Mouse (Mus musculus) limb, embryonic 12.5 days (tissue): ENCODE data around the gene Fgr. TPM values are rescaled to one million over a fixed set of nuclear protein-coding genes. Genes with fewer than 3 reads are reported as not detected.

ENCODE experiments used
- ATAC-seq: fragments of 200-750 bp; cut with Nextera tagmentation; 2 replicates; pipeline ENCODE4 v1.8.0; 2017; ENCODE audit warnings: low read depth, moderate TSS enrichment; ENCODE audit not compliant: insufficient number of reproducible peaks, insufficient read depth, low FRiP score, low TSS enrichment
- H3K27ac ChIP-seq: fragments of 300-500 bp; sonication (generic); 2 replicates; pipeline ENCODE4 v1.5.1; 2016; ENCODE audit warnings: mild to moderate bottlenecking, moderate library complexity
- H3K27me3 ChIP-seq: fragments of 300-500 bp; sonication (generic); 2 replicates; pipeline ENCODE4 v1.6.1; 2016; ENCODE audit warnings: mild to moderate bottlenecking, moderate library complexity
- H3K36me3 ChIP-seq: fragments of 300-500 bp; sonication (generic); 2 replicates; pipeline ENCODE4 v1.6.1; 2016; ENCODE audit warnings: mild to moderate bottlenecking, moderate library complexity
- H3K4me1 ChIP-seq: fragments of 300-500 bp; sonication (generic); replicated peaks from 2 replicates; pipeline ENCODE4 v1.6.1; 2016
- H3K4me2 ChIP-seq: fragments of 300-500 bp; sonication (generic); 2 replicates; pipeline ENCODE4 v1.6.1; 2016; ENCODE audit warnings: mild to moderate bottlenecking, moderate library complexity
- H3K4me3 ChIP-seq: fragments of 300-500 bp; sonication (generic); replicated peaks from 2 replicates; pipeline ENCODE4 v1.5.1; 2016; ENCODE audit warnings: mild to moderate bottlenecking
- H3K9ac ChIP-seq: fragments of 300-500 bp; sonication (generic); replicated peaks from 2 replicates; pipeline ENCODE4 v1.6.1; 2016; ENCODE audit warnings: mild to moderate bottlenecking, moderate library complexity
- H3K9me3 ChIP-seq: fragments of 300-500 bp; sonication (generic); 2 replicates; pipeline ENCODE4 v1.6.1; 2016; ENCODE audit warnings: mild to moderate bottlenecking, moderate library complexity
- WGBS: fragments of 180-500 bp; shearing (Covaris S2); methylation state at CpG from one replicate; pipeline ENCODE4 v1.1.7; 2016; 5-methylcytosine and 5-hydroxymethylcytosine counted together
- polyA plus RNA-seq: library from polyadenylated mRNA; unstranded; fragments of >200 nt; fragmentation: Nextera tagmentation; extraction: Ambion mirVana; gene quantifications from 2 replicates; pipeline ENCODE4 v1.2.1, GENCODE M21; 2016

Fgr gene
- polyA plus RNA-seq, 1 experiment from 2014 or later = 0.26 TPM

DNA sequence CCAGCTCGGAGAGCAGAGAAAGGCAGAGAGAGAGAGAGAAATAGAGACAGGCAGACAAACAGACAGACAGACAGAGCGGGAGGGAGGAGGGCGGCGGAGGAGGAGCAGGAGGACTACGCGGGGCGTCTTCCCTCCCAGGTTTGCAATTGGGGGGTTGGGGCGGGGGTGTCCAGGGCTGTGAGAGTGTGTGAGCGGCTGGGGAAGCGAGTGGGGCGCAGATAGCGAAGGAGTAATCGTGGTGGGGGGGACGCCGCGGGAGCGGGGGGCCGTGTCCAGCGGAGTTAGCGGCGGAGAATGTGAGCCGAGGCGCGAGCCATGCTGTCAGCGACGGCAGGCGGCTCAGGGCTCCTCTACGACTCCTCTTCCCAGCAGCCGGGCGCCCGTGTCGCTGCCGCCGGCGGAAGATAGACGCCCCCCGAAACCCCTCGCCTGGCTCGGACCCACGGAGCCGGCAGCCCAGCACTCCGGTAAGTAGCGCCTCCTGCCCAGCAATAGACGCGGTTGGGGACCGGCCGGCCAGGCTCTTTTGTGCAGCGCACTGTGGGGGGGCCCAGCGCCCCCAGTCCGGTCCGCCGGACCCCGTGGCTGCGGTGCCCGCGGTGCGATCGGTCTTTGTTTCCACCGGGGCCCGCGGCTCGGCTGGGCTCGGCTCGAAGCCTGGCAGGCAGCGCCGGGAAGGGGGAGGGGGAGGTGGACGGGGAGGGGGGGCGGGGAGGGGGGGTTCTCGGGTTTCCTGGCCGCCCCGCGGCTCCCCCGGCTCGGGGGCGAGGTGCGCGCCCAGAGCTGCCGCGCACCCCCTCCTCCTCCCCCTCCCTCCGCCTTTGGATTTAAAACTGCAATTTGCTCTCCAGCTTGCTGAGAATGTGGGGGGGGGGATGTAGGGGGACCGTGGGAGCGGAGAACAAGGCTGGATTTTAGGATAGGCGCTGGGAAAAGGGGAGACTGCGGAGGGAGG is 38.2 kb downstream of the Fgr start:
- H3K9ac ChIP-seq = peak overlapping the region; percentile 98
- H3K4me2 ChIP-seq = peak overlapping the region; percentile 97
- no peaks in the 10 kb centered on the region for H3K9me3 ChIP-seq
- WGBS = under 1% methylated on average over 69 of the region's 84 CpGs
- peaks cover 11% of the 10 kb centered on the region for H3K27me3 ChIP-seq
- ATAC-seq = no peak
- H3K4me1 ChIP-seq = peaks cover 66% of the 10 kb centered on the region
- peak overlapping the region; percentile 98 for H3K27ac ChIP-seq
- peaks cover 11% of the 10 kb centered on the region; the same call in 1 of the 2 replicates for H3K36me3 ChIP-seq
- H3K4me3 ChIP-seq = peak overlapping the region; percentile 96

DNA sequence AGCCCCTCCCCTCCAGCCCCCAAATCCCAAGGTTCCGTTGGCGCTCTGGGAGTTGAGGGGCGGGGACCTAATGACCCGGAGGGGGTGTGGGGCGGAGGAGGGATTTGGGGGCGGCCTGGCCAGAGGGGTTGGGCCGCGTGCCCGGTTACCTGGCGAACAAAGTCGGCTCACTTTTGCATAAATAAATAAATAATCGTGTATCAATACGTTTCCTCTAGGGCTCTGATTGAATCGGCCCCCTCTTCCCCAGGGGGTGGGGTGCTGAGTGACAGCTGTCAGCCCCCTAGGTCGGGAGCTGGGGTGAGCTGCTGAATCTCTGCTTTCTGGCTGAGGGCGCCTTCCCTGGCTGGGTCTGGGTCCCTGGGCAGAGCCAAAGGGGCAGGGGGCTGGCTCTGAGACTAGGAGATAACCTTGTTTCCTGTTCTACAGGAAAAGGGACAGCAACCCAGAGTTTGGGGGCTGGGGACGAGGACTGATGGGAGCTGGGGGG is 38.9 kb downstream of the Fgr start:
- Histone ChIP-seq H3K27me3 (peaks cover 11% of the 10 kb centered on the region), H3K27ac (peak overlapping the region; percentile 98), H3K4me2 (peak overlapping the region; percentile 97), H3K4me1 (peaks cover 71% of the 10 kb centered on the region), H3K9me3 (no peaks in the 10 kb centered on the region), H3K36me3 (peaks cover 11% of the 10 kb centered on the region; the same call in 1 of the 2 replicates), H3K4me3 (peak overlapping the region; percentile 96), H3K9ac (peak overlapping the region; percentile 98)
- no peak for ATAC-seq
- WGBS = under 1% methylated on average over 17 of the region's 17 CpGs

DNA sequence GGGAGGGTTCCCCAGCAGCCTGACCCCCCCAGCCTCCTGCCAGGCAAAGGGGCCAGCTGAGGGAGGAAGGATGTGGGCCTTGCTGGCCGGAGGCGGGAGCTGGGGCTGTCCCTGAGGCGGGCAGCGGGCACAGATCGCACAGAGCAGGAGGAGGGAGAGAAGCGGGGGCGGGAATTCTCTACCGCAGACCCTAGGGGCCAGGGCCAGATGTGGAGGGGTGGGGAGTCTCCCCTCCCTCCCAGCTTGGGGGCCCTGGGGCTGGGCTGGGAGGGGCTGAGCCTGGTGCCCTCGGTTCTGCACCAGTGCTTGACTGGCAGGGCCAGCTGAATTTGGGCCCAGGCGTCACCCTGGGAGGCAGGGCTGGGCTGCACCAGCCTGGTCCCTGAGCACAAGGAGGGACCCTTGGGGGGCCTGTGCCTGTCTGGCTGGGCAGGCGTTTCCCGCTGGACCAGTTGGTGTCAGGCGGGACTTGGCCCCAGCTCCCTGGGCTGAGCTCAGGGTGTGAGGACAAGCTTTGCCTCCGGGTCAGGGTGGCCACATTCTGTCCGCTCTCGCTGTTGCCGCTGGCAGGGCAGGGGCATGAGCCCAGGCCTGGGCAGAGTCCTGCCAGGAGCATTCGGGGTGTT is 39.5 kb downstream of the Fgr start:
- Histone ChIP-seq H3K4me2 (peak overlapping the region; percentile 97), H3K36me3 (peaks cover 13% of the 10 kb centered on the region; the same call in 1 of the 2 replicates), H3K27me3 (peaks cover 11% of the 10 kb centered on the region), H3K27ac (peak overlapping the region; percentile 98), H3K4me1 (peaks cover 72% of the 10 kb centered on the region), H3K9me3 (no peaks in the 10 kb centered on the region), H3K9ac (peak overlapping the region; percentile 98), H3K4me3 (peak overlapping the region; percentile 96)
- ATAC-seq = peak; percentile 30
- WGBS = 3% methylated on average over 16 of the region's 18 CpGs

DNA sequence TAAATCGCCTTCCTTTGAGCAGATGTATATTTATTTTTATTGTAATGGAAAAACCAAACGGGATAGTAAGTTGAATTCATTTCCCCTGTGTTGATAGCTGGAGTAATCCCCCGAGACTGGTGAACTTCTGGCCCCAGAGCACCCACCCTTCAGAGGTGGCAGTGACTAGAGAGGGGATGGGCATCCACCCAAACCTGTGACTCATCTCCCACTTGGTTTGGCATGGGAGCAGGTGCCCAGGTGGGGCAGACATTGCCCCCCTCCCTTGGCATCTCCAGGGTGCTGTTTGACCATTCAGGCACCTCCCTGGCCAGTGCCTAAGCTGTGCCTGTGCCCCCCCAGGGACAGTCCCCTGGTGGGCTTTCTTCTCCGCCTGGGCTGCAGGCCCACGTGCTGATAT is 40.2 kb downstream of the Fgr start:
- H3K27me3 ChIP-seq = peaks cover 11% of the 10 kb centered on the region
- H3K4me3 ChIP-seq = peak overlapping the region; percentile 96
- H3K36me3 ChIP-seq = peaks cover 17% of the 10 kb centered on the region; the same call in 1 of the 2 replicates
- 24% methylated on average over 5 of the region's 5 CpGs for WGBS
- peak overlapping the region; percentile 98; the same call in 1 of the 2 replicates for H3K27ac ChIP-seq
- H3K4me2 ChIP-seq = peak overlapping the region; percentile 97
- peaks cover 77% of the 10 kb centered on the region for H3K4me1 ChIP-seq
- ATAC-seq = no peak
- H3K9ac ChIP-seq = peak overlapping the region; percentile 98; the same call in 1 of the 2 replicates
- no peaks in the 10 kb centered on the region for H3K9me3 ChIP-seq

DNA sequence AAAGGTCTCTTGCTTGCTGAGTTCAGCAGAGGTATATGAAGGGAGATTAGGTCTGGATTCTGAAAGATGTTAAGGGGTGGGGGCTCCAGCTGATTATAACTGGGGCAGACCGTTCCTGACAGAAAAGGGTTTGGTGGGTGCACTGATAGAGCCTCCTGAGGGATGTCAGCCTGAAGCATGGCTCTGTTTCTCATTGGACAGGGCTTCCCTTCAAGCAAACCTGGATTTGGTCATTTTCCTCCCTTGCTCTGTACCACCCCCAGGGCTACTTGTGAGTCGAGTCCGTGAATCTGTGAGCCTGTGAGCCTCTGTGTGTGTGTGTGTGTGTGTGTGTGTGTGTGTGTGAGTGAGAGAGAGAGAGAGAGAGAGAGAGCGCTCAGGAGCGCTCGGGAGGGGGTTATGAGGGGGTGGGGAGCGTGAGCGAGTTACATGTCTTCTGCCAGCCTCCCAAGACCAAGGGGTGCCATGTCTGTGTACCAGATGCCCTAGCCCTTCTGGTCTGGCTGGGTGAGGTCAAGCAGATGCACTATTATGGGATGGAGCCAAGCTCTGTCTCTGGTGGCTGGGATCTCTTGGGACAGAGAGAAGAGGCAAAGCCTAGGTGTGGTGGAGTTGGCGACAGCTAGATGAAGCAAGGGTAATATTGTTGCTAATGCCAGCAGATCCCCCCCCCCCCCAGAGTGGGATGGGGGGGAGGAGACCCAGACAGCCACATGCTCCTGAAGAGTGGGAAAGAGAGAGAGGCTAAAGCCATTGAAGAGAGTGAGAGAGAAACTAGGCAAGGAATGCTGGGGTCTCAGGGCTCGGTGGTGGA is 41.2 kb downstream of the Fgr start:
- 0 out of 2 replicates have a peak overlapping the region, but pooled peaks have one; percentile 19 for H3K9ac ChIP-seq

DNA sequence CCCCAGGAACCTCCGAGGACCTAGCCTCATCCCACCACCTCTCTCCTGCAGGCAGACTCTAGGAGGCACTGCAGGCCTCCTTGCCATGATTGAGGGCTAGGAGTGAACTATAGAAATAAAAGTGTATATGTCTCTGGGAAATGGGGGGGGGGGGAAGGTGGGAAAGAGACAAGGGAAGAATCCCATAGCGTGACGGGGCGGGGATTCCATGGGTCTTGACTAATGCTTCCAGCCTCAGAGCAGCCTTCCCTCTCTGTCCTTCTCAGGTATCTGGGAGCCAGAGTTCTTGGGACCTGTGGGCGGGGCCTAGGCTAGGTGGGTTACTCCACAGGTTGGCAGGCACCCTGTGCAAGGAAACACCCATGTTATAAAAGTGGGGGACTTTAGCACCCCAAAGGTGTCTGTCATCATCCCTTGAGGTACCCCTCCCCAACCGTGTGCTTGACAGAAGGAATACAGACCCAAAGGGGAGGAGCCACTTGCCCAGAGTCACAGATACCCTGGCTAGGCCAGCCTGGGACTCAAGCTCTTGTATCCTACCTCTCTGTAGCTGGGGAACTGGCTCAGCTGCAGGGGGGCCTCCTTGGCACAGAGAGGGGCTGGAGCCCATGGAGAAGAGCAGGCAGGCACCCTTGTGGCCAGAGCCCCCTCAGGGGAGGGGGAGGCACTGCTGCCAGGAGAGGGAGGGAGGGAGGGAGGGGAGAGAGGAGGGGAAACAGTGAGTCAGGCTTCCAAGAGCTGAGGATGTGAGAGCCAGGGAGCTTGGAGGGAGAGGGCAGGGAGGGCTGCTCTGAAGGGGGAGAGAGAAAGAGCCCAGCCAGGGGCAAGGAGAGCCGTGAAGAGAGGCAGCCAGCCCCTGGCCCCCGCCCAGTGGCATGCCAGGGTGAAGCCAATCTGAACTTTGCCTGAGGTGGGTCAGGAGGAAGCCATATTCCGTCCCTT is 42.1 kb downstream of the Fgr start:
- H3K36me3 ChIP-seq = peaks cover 28% of the 10 kb centered on the region; the same call in 1 of the 2 replicates
- 39% methylated on average over 6 of the region's 9 CpGs for WGBS
- peaks cover 82% of the 10 kb centered on the region for H3K4me1 ChIP-seq
- peak overlapping the region; percentile 4; the same call in 1 of the 2 replicates for H3K4me3 ChIP-seq
- H3K9me3 ChIP-seq = no peaks in the 10 kb centered on the region
- H3K27ac ChIP-seq = peak overlapping the region; percentile 64
- ATAC-seq = no peak
- peak overlapping the region; percentile 42; the same call in 1 of the 2 replicates for H3K9ac ChIP-seq
- peak overlapping the region; percentile 97 for H3K4me2 ChIP-seq
- no peaks in the 10 kb centered on the region for H3K27me3 ChIP-seq

More for the DNA sequence above, 41.2 kb downstream of the Fgr start:
- Histone ChIP-seq H3K4me2 (peak overlapping the region; percentile 97), H3K27me3 (peaks cover 5% of the 10 kb centered on the region), H3K9me3 (no peaks in the 10 kb centered on the region), H3K4me1 (peaks cover 81% of the 10 kb centered on the region), H3K36me3 (peaks cover 26% of the 10 kb centered on the region; the same call in 1 of the 2 replicates), H3K27ac (peak overlapping the region; percentile 32), H3K4me3 (peak overlapping the region; percentile 96)
- ATAC-seq = no peak
- 29% methylated on average over 10 of the region's 10 CpGs for WGBS

DNA sequence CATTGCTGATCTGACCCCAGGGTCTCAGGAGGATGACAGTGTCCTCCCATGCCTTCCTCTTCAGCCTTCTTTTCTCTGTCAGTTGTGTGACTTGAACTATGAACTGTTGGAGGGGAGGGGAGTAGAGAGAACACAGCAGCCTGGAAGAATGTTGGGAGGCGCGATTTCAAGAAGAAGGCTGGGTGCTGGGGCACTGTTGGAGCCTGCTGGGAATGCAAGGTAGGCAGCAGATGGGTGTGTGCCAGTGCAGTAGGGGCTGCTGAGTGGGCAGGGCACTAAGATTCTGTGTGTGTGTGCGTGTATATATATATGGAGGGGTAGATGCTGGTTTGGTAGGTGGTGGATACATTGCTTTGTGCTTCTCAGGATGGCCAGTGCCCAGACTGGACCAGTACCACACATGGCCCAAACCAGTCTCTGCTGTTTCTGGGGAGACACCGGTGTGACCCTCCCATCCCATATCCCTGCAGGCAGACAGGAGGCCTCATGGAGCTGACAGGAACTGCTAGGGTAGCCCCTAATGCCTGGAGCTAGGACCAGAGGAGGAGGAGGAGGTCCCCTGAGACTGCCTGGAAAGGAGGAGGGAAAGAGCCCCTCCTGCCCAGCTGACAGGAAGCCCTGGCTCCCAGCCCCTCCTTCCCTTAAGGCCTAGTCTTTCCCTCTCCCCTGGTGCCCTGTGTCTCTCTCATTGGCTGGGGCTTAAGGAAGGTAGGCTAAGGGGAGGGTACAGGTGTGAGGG is 43.0 kb downstream of the Fgr start:
- 41% methylated on average over 4 of the region's 4 CpGs for WGBS
- Histone ChIP-seq H3K4me3 (0 out of 2 replicates have a peak overlapping the region, but pooled peaks have one; percentile 1), H3K9me3 (no peaks in the 10 kb centered on the region), H3K4me2 (peak overlapping the region; percentile 35), H3K4me1 (peaks cover 89% of the 10 kb centered on the region), H3K9ac (peak overlapping the region; percentile 42; the same call in 1 of the 2 replicates), H3K27me3 (no peaks in the 10 kb centered on the region), H3K27ac (peak overlapping the region; percentile 64; the same call in 1 of the 2 replicates), H3K36me3 (peaks cover 28% of the 10 kb centered on the region; the same call in 1 of the 2 replicates)
- no peak for ATAC-seq

DNA sequence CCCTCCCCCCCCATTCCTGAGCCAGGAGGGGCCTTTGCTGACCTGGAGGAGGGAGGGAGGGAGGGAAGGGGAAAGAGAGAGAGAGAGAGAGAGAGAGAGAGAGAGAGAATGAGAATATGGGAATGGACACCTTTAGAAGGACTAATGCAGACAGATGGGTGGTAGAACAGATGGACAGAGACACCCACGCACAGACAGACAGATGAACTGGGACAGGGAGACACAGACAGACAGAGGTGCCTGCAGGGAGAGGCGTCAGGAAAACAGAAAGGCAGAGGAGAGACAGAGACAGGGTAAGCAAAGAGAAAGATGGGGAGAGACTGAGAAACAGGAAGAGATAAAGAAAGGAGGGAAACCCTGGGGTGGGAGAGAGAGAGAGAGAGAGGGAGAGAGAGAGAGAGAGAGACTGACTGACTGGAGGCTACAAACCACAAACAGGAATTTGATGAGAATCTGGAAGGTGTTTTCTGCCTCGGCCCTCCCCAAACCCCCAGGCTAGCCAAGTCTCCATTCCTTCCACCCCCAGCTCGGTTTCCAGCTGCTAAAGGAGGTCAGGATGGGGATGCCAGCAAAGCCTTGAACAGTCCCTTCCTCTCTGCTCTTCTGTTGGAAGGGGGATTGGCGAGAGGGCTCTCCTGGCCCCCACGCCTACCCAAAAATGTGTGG is 43.8 kb downstream of the Fgr start:
- H3K4me2 ChIP-seq = peak overlapping the region; percentile 35
- H3K27me3 ChIP-seq = no peaks in the 10 kb centered on the region
- ATAC-seq = no peak

More for the DNA sequence above, 43.8 kb downstream of the Fgr start:
- Histone ChIP-seq H3K9ac (peak overlapping the region; percentile 42; the same call in 1 of the 2 replicates), H3K9me3 (no peaks in the 10 kb centered on the region), H3K4me1 (peaks cover 98% of the 10 kb centered on the region), H3K27ac (peak overlapping the region; percentile 13; the same call in 1 of the 2 replicates), H3K4me3 (no peak overlapping the region), H3K36me3 (peaks cover 28% of the 10 kb centered on the region; the same call in 1 of the 2 replicates)
- 49% methylated on average over 6 of the region's 6 CpGs for WGBS
